Mouse (Mus musculus) kidney, adult 2 months (tissue): ENCODE measurements around the gene Tubgcp4. TPM values are rescaled to one million over a fixed set of nuclear protein-coding genes. Genes with fewer than 3 reads are reported as not detected.

Experiments used
- DNase-seq: peaks from one replicate; pipeline ENCODE4 v3.0.0; 2021
- H3K27ac ChIP-seq: fragments of 200-500 bp; 2 replicates; pipeline ENCODE4 v1.5.1; 2012; ENCODE audit warnings: low read depth, low read length, control low read depth, inconsistent platforms; ENCODE audit not compliant: insufficient read depth
- H3K27me3 ChIP-seq: fragments of 200-500 bp; replicated peaks from 2 replicates; pipeline ENCODE4 v1.6.1; 2012; ENCODE audit warnings: mild to moderate bottlenecking, moderate library complexity, low read length, inconsistent platforms; ENCODE audit not compliant: control insufficient read depth, insufficient read depth
- H3K36me3 ChIP-seq: fragments of 200-500 bp; 2 replicates; pipeline ENCODE4 v1.6.1; 2012; ENCODE audit warnings: mild to moderate bottlenecking, moderate library complexity, low read length, inconsistent platforms; ENCODE audit not compliant: control insufficient read depth, insufficient read depth
- H3K4me1 ChIP-seq: fragments of 200-500 bp; 2 replicates; pipeline ENCODE4 v1.6.1; 2011; ENCODE audit warnings: low read length; ENCODE audit not compliant: control insufficient read depth, insufficient read depth
- H3K4me3 ChIP-seq: fragments of 200-500 bp; 2 replicates; pipeline ENCODE4 v1.5.1; 2011; ENCODE audit warnings: mild to moderate bottlenecking, low read depth, low read length, control low read depth; ENCODE audit not compliant: insufficient read depth
- CTCF ChIP-seq: fragments of 200-500 bp; conservative IDR thresholded peaks from 2 replicates; pipeline ENCODE4 v1.5.1; 2011; ENCODE audit warnings: low read depth, mild to moderate bottlenecking, control low read depth, low read length, moderate library complexity, mixed read lengths; ENCODE audit not compliant: insufficient read depth, insufficient read length
- POLR2A ChIP-seq: fragments of 200-500 bp; IDR thresholded peaks from one replicate; pipeline ENCODE4 v1.6.1; 2011; ENCODE audit warnings: low read depth, low read length, control low read depth
- WGBS: fragments of 180-500 bp; shearing (Covaris S2); methylation state at CpG from one replicate; pipeline ENCODE4 v1.1.7; 2018; 5-methylcytosine and 5-hydroxymethylcytosine counted together
- polyA plus RNA-seq: library from polyadenylated mRNA; depleted of rRNA; stranded (reverse); fragments of >200 nt; gene quantifications from 2 replicates; pipeline ENCODE4 v1.2.3, GENCODE M21; 2012

Tubgcp4 gene
- polyA plus RNA-seq, 1 experiment = 25.8 TPM

DNA sequence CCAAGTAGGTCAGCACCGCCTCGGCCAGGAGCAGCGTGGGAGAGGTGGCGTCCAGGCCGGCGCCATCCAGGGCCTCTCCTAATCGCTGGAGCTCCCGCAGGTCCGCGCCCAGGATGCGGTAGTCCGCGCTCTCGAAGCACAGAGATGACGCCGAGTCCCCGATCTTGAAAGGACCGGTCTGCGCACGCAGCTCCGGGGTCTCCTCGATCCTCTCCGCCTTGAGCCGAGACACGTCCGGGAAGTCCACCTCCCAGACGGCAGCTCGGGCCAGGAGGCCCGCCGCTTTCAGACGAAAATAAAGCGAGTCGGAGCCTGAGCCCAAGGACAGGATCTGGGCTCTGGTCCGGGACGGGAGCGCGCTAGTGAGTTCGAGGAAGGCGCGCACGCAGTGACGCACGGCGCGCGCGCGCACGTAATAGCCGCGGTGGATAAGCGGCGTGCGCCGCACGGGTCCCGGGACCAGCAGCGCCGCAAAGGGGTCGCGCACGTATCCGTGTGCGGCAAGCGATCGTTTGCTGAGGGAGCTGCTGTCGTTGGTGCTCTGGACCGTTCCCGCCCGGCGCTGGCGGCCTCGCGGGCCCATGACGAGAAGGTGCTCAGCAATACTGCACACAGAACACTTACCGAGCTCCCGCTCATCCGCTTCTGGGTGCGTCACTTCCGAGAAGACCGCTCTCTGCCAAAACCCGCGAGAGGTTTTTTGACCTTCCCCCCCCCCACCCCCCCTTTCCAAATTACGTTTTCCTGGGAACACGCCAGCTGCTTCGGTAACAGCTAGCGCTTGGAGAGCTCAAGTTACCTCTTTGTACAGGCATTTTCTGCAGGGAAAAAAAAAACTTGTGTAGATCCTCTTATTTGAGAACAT, 30.2 kb upstream of the Tubgcp4 start, which contains the start of the genes Adal and Lcmt2:
Gene Adal (plus strand): TSS at position 411 of the 865 bp plus-strand sequence.
Gene Lcmt2 (minus strand): TSS at position 636 of the 865 bp plus-strand sequence.
- Histone ChIP-seq H3K4me3 (peak within 1 kb of the TSS; percentile 95), H3K36me3 (no peaks in the 10 kb centered on the region; the same call in 1 of the 2 replicates), H3K27ac (peak within 1 kb of the TSS; percentile 97), H3K4me1 (peaks cover 20% of the 10 kb centered on the region), H3K27me3 (no peaks in the 10 kb centered on the region)
- DNase-seq = peak; percentile 95
- WGBS = under 1% methylated on average over 87 of the region's 87 CpGs
- TF ChIP-seq POLR2A (peak; percentile 40), CTCF (no peak)

DNA sequence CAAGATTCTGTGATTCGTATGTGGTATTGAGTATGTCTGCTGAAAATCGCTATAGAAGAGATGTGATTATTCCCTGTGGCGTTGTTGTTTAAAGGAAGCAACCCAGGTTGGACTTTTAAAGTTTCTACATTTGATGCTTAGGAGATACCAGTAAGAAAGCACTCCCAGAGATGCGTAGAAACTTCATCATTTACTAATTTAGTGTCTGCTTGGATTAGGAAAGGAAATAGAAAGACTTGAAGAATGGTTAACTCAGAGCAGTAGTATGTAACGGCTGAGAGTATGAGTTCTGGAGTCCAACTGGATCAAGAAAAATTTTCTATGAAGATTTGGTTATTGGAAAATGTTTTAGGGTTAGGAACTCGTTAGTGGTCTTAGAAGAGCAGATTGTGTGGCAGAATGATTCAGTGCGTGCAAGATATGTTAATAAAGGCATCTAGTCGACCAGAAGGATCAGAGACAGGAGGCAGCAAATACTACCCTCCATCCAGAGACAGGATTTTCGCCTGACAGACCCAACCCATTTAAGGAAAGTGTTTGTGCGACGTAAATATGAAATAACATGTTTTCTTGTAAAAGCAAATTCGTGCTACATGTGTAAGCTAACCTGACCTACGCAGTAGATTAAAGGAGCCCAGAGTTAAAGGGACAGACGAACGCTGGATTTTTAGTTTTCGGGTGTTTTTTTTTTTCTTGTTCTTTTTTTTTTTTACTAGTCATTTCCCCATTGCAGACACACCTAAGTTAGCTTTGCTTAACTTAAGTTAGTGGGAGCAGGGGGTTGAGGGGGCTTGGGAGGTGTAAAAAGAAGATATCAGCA, 29.0 kb upstream of the Tubgcp4 start:
- no peaks in the 10 kb centered on the region; the same call in 1 of the 2 replicates for H3K36me3 ChIP-seq
- H3K27ac ChIP-seq = no peak overlapping the region
- DNase-seq = no peak
- 62% methylated on average over 16 of the region's 16 CpGs for WGBS
- H3K4me1 ChIP-seq = peaks cover 16% of the 10 kb centered on the region
- no peaks in the 10 kb centered on the region for H3K27me3 ChIP-seq
- TF ChIP-seq CTCF (no peak), POLR2A (no peak)
- peak overlapping the region; percentile 95 for H3K4me3 ChIP-seq

DNA sequence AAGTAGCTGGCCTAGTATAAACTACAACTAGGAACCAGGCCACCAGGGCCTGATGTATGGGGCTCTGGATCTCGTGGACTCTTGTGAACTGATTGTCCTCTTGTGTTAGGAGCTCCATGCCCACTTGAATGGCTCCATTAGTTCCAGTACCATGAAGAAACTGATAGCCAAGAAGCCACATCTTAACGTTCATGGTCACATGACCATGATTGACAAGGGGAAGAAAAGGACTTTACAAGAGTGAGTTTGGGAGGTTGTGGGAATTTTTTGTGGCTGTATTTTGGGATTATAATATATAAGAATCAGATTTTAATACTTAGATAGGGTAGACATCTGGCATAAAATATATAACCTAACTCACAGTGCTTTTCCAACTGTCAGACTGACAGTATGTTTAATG, 28.0 kb upstream of the Tubgcp4 start:
- TF ChIP-seq CTCF (no peak), POLR2A (no peak)
- no peak for DNase-seq
- H3K27me3 ChIP-seq = no peaks in the 10 kb centered on the region
- peaks cover 12% of the 10 kb centered on the region for H3K4me1 ChIP-seq
- no peak overlapping the region for H3K4me3 ChIP-seq
- no peak overlapping the region for H3K27ac ChIP-seq
- no peaks in the 10 kb centered on the region; the same call in 1 of the 2 replicates for H3K36me3 ChIP-seq
- WGBS = 71% methylated on average over 2 of the region's 2 CpGs

DNA sequence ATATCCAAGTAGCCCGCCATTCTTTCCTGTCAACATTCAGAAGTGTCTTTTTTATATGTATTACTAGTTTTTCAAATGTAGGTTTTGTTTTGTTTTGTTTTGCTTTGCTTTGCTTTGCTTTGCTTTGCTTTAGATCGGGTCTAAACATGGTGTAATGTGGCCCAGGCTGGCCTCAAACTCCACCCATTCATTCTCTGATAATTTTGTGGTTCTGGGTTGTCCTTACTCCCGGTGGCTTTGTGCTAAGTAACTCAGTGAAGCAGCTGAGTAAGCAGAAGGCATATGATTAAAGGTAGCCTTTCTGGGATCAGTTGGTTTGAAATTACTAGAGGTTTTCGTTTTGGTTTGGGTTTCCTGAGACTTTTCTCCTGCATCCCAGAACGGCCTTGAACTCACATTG, 20.8 kb upstream of the Tubgcp4 start:
- Histone ChIP-seq H3K27ac (no peak overlapping the region), H3K36me3 (peaks cover 6% of the 10 kb centered on the region), H3K27me3 (no peaks in the 10 kb centered on the region), H3K4me1 (no peaks in the 10 kb centered on the region), H3K4me3 (no peak overlapping the region)
- TF ChIP-seq POLR2A (no peak), CTCF (no peak)
- WGBS = 79% methylated on average over 5 of the region's 5 CpGs
- no peak for DNase-seq

DNA sequence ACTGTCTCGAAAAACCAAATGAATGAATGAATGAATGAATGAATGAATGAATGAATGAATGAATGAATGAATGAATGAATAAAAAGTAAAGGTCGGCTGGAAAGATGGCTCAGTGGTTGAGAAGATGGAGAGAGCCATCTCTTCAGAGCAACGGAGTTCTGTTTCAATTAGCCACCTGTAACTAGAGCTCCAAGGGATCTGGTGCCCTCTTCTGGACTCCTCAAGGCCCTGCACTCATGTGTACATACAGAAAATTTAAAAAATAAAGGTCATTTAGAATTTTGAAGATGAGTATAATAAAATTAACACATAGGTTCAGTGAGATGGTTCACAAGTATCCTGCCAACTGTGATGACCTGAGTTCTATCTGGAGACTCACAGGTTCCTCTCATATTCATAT, 17.4 kb upstream of the Tubgcp4 start:
- 88% methylated on average over 3 of the region's 3 CpGs for WGBS

DNA sequence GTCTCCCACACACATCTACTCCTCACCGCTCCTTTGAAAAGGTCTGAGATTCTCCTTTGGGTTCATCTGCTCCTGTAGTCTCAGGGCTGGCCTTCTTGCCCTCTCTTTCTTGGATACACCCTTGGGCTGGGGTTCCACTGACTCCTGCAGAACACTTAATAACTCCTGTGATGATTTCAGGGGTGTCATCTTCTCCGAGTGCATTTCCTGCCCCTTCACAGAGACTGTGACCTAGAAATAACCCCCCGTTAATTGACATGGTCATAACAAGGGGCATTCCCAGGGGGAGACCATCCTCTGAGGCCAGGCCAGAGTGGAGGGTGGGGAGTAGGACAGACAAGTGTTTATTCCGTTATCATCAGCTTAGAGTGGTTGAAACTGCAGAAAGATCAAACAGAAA, 1.3 kb upstream of the Tubgcp4 start:
- Histone ChIP-seq H3K4me1 (peaks cover 9% of the 10 kb centered on the region; the same call in 1 of the 2 replicates), H3K4me3 (peak overlapping the region; percentile 31), H3K27ac (no peak overlapping the region), H3K36me3 (peaks cover 3% of the 10 kb centered on the region; the same call in 1 of the 2 replicates), H3K27me3 (no peaks in the 10 kb centered on the region)
- TF ChIP-seq POLR2A = no peak
- no peak for TF ChIP-seq CTCF
- DNase-seq = no peak
- 37% methylated on average over 4 of the region's 4 CpGs for WGBS

More for the DNA sequence above, 17.4 kb upstream of the Tubgcp4 start:
- TF ChIP-seq POLR2A (no peak), CTCF (peak; percentile 35; the same call in 1 of the 2 replicates)
- Histone ChIP-seq H3K27me3 (no peaks in the 10 kb centered on the region), H3K36me3 (peaks cover 10% of the 10 kb centered on the region), H3K4me1 (no peaks in the 10 kb centered on the region), H3K4me3 (no peak overlapping the region), H3K27ac (no peak overlapping the region)
- no peak for DNase-seq
